Mouse (Mus musculus) intestine, embryonic 14.5 days (tissue): ENCODE results near the gene Plekha6. TPM values are rescaled to one million over a fixed set of nuclear protein-coding genes. Genes with fewer than 3 reads are reported as not detected.
A peak's percentile ranks its signal among the peaks of the same experiment; 100 is the strongest.

ENCODE experiments used
- ATAC-seq: fragments of 200-750 bp; cut with Nextera tagmentation; replicated peaks from 2 replicates; pipeline ENCODE4 v1.8.0; 2017; ENCODE audit warnings: low read depth, moderate number of reproducible peaks, moderate TSS enrichment, moderate library complexity; ENCODE audit not compliant: low FRiP score, low TSS enrichment
- DNase-seq: peaks from one replicate; pipeline ENCODE4 v3.0.0-alpha.2; 2018; ENCODE audit warnings: low spot score
- H3K27ac ChIP-seq: fragments of 300-500 bp; sonication (generic); 2 replicates; pipeline ENCODE4 v1.5.1; 2014; ENCODE audit warnings: low read depth, mild to moderate bottlenecking, control low read depth
- H3K27me3 ChIP-seq: fragments of 300-500 bp; sonication (generic); replicated peaks from 2 replicates; pipeline ENCODE4 v1.6.1; 2014; ENCODE audit warnings: low read length, control low read depth; ENCODE audit not compliant: control insufficient read depth, insufficient read depth
- H3K36me3 ChIP-seq: fragments of 300-500 bp; sonication (generic); 2 replicates; pipeline ENCODE4 v1.6.1; 2014; ENCODE audit warnings: low read length, control low read depth; ENCODE audit not compliant: control insufficient read depth, insufficient read depth
- H3K4me1 ChIP-seq: fragments of 300-500 bp; sonication (generic); replicated peaks from 2 replicates; pipeline ENCODE4 v1.6.1; 2014; ENCODE audit warnings: low read length, control low read depth, mixed read lengths; ENCODE audit not compliant: control insufficient read depth, insufficient read depth
- H3K4me2 ChIP-seq: fragments of 300-500 bp; sonication (generic); 2 replicates; pipeline ENCODE4 v1.6.1; 2014; ENCODE audit warnings: low read length
- H3K4me3 ChIP-seq: fragments of 300-500 bp; sonication (generic); 2 replicates; pipeline ENCODE4 v1.5.1; 2014; ENCODE audit warnings: low read depth, low read length, control low read depth, mixed read lengths
- H3K9ac ChIP-seq: fragments of 300-500 bp; sonication (generic); 2 replicates; pipeline ENCODE4 v1.6.1; 2014; ENCODE audit warnings: mild to moderate bottlenecking, low read length
- H3K9me3 ChIP-seq: fragments of 300-500 bp; sonication (generic); 2 replicates; pipeline ENCODE4 v1.6.1; 2016; ENCODE audit warnings: low read length, control low read depth; ENCODE audit not compliant: control insufficient read depth
- WGBS: fragments of 180-500 bp; shearing (Covaris S2); extraction: QIAGEN DNeasy Blood & Tissue Kit; methylation state at CpG from one replicate; pipeline ENCODE4 v1.1.7; 2014; 5-methylcytosine and 5-hydroxymethylcytosine counted together
- polyA plus RNA-seq: library from polyadenylated mRNA; unstranded; fragments of >200 nt; fragmentation: Nextera tagmentation; extraction: Ambion mirVana; gene quantifications from 2 replicates; pipeline ENCODE4 v1.2.1, GENCODE M21; 2014

Plekha6 gene
- polyA plus RNA-seq, 1 experiment from 2014 or later: 15.9 TPM

- peak overlapping the region; percentile 68 for H3K4me2 ChIP-seq
- ATAC-seq (no peak), DNase-seq (no peak)
- H3K27me3 ChIP-seq: peaks cover 11% of the 10 kb centered on the region; the same call in 1 of the 2 replicates
- no peaks in the 10 kb centered on the region for H3K36me3 ChIP-seq
- 50% methylated on average over 16 of the region's 16 CpGs for WGBS
- H3K9me3 ChIP-seq: no peaks in the 10 kb centered on the region
- no peak overlapping the region for H3K9ac ChIP-seq
- no peak overlapping the region for H3K4me3 ChIP-seq
- peak overlapping the region; percentile 1; the same call in 1 of the 2 replicates for H3K27ac ChIP-seq
- H3K4me1 ChIP-seq: peaks cover 15% of the 10 kb centered on the region
These were observed 19.3 kb downstream of the Plekha6 start for GRCm38 (mm10) chr1:133183141-133183925.

DNA sequence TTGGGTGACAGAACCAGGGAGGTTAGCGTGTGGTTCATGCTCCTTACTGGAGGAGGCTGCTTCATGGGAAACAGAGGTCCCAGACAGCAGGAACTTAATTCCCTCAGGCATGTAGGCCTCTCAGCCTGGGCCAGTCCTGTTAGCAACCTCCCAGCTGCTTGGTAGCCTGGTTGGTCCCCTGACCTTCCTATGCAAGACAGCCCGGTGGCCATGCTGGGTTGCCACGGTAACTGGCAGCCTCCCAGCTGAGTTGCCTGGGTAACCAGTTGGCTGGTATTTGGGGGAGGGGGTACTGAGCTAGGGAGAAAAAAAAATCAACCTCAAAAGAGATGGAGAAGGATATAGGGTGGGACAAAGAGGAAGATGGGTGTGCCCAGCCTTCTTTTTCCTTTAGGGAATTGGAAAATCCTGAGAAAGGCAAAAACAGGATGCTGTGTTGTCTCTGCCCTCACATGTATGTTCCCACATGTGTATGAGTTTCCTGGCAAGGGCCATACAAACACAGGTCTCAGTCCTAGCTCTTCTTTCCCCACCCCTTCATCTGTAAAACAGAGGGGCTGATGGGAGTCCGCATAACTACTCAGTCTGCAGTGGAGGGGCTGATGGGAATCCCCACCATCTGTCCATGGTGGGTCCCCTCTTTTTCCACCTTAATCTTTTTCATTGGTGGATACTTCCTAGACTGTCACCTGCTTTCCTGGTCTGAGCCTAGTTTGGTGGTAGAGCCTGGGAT lies 24.1 kb downstream of the Plekha6 start:
- Histone ChIP-seq H3K36me3 (no peaks in the 10 kb centered on the region), H3K9ac (no peak overlapping the region), H3K4me3 (no peak overlapping the region), H3K27ac (no peak overlapping the region), H3K4me1 (no peaks in the 10 kb centered on the region), H3K27me3 (peaks cover 2% of the 10 kb centered on the region; the same call in 1 of the 2 replicates), H3K9me3 (no peaks in the 10 kb centered on the region), H3K4me2 (no peak overlapping the region)
- ATAC-seq (no peak), DNase-seq (no peak)
- 33% methylated on average over 4 of the region's 4 CpGs for WGBS

DNA sequence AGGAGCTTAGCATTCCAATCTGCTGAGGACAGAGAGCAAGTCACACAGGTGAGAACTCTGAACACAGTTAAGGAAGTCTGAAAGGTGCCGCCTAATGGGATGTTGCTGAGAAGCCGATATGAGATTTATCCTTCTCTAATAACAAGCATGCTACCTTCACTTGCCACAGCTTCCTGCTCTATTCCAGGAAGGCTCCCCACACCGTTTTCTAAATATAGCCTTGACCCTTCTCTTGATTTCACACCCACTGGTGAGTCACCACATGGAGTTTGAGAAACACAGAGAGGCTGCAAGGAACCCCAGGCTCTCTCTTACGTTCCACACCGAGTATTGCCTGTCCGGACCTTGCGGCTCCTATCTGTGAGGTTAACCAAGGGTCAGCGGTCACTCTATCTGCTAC lies 24.7 kb downstream of the Plekha6 start:
- no peaks in the 10 kb centered on the region for H3K4me1 ChIP-seq
- H3K4me2 ChIP-seq: no peak overlapping the region
- no peaks in the 10 kb centered on the region for H3K27me3 ChIP-seq
- 88% methylated on average over 8 of the region's 8 CpGs for WGBS
- ATAC-seq (no peak), DNase-seq (no peak)
- H3K27ac ChIP-seq: no peak overlapping the region
- H3K9me3 ChIP-seq: no peaks in the 10 kb centered on the region
- no peaks in the 10 kb centered on the region for H3K36me3 ChIP-seq
- no peak overlapping the region for H3K4me3 ChIP-seq
- no peak overlapping the region for H3K9ac ChIP-seq

- H3K4me2 ChIP-seq: no peak overlapping the region
- no peak overlapping the region for H3K27ac ChIP-seq
- DNase-seq (no peak), ATAC-seq (no peak)
- no peak overlapping the region for H3K4me3 ChIP-seq
- no peak overlapping the region for H3K9ac ChIP-seq
- H3K36me3 ChIP-seq: no peaks in the 10 kb centered on the region
- no peaks in the 10 kb centered on the region for H3K9me3 ChIP-seq
- no peaks in the 10 kb centered on the region for H3K27me3 ChIP-seq
- no peaks in the 10 kb centered on the region for H3K4me1 ChIP-seq
These were observed 25.5 kb downstream of the Plekha6 start for GRCm38 (mm10) chr1:133189471-133189870.

DNA sequence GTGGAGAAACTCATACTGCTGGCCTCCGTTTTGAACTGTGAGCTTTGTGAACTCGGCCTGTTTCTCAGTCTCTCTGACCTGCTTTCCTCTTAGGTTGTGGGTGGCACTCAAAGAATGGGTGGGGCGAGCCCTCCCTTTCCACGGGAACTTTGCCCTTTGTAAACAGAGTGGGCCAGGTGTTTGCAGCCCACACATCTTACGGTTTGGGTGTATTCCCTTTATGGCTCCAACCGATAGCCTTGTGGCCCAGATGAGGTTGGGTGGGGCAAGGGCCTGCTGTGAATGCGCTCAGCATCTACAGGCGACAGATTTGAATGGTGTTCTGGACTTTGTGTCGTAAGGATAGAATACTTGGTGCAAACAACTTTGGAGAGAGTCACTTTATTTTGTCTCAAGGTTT lies 26.5 kb downstream of the Plekha6 start:
- H3K27ac ChIP-seq: 0 out of 2 replicates have a peak overlapping the region, but pooled peaks have one; percentile 27
- no peaks in the 10 kb centered on the region for H3K4me1 ChIP-seq
- no peaks in the 10 kb centered on the region for H3K27me3 ChIP-seq
- DNase-seq: no peak
- no peaks in the 10 kb centered on the region for H3K9me3 ChIP-seq
- H3K4me2 ChIP-seq: no peak overlapping the region
- no peak overlapping the region for H3K9ac ChIP-seq
- H3K4me3 ChIP-seq: no peak overlapping the region
- 56% methylated on average over 9 of the region's 9 CpGs for WGBS
- ATAC-seq: peak; percentile 85
- H3K36me3 ChIP-seq: no peaks in the 10 kb centered on the region

GRCm38 (mm10) chr1:133196181-133196580 lies 32.2 kb downstream of the Plekha6 start:
- DNase-seq (no peak), ATAC-seq (no peak)
- H3K4me2 ChIP-seq: no peak overlapping the region
- no peaks in the 10 kb centered on the region for H3K27me3 ChIP-seq
- 44% methylated on average over 6 of the region's 6 CpGs for WGBS
- H3K4me1 ChIP-seq: peaks cover 11% of the 10 kb centered on the region; the same call in 1 of the 2 replicates
- H3K9me3 ChIP-seq: no peaks in the 10 kb centered on the region
- no peaks in the 10 kb centered on the region for H3K36me3 ChIP-seq
- no peak overlapping the region for H3K4me3 ChIP-seq
- no peak overlapping the region for H3K27ac ChIP-seq
- H3K9ac ChIP-seq: no peak overlapping the region

GRCm38 (mm10) chr1:133197266-133197665 lies 33.3 kb downstream of the Plekha6 start:
- no peak overlapping the region for H3K9ac ChIP-seq
- WGBS: 85% methylated on average over 6 of the region's 6 CpGs
- ATAC-seq: no peak

GRCm38 (mm10) chr1:133199706-133200105 lies 35.7 kb downstream of the Plekha6 start:
- 52% methylated on average over 7 of the region's 7 CpGs for WGBS
- no peak for ATAC-seq
- no peak overlapping the region for H3K9ac ChIP-seq
- H3K4me1 ChIP-seq: peaks cover 20% of the 10 kb centered on the region
- no peaks in the 10 kb centered on the region for H3K27me3 ChIP-seq
- no peak for DNase-seq
- H3K27ac ChIP-seq: no peak overlapping the region
- no peaks in the 10 kb centered on the region for H3K36me3 ChIP-seq
- H3K9me3 ChIP-seq: no peaks in the 10 kb centered on the region
- no peak overlapping the region for H3K4me2 ChIP-seq
- no peak overlapping the region for H3K4me3 ChIP-seq

More at GRCm38 (mm10) chr1:133197266-133197665, 33.3 kb downstream of the Plekha6 start:
- Histone ChIP-seq H3K36me3 (no peaks in the 10 kb centered on the region), H3K27me3 (no peaks in the 10 kb centered on the region), H3K4me3 (no peak overlapping the region), H3K27ac (no peak overlapping the region), H3K9me3 (no peaks in the 10 kb centered on the region), H3K4me1 (peaks cover 17% of the 10 kb centered on the region; the same call in 1 of the 2 replicates), H3K4me2 (no peak overlapping the region)
- no peak for DNase-seq
